ENCODE assay signal across 22 mouse cellular contexts in the genomic region with DNA sequence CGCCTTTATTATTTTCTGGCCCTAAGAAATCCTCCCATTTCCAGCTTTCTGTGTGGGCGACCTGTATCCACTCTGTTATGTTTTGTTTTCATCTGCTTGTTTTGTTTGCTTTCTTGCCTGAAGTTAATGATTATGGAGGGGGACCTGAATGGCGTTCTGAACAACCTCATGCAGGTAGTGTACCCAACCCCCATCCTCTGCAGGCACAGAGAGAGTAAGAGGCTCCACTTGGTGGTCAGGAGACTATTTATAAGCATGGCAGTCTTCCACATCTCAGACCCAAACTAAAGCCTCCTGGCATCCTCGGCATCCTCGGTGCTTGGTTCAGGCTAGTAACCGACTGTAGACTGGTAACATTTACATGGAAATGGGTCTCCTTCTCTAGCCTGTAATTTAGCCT. TPM values are rescaled to one million over a fixed set of nuclear protein-coding genes. Genes with fewer than 3 reads are reported as not detected.
"Had no signal": no experiment of that assay in that cellular context is flagged by ENCODE, and none has a peak within 500 bp of the region (broad histone marks: within the 10 kb centered on the region; RNA-seq: fewer than 3 reads in every experiment).

No protein-coding gene starts in this region.

- H3K4me3 ChIP-seq: limb, embryonic 12.5 days; limb, embryonic 15.5 days; midbrain, embryonic 12.5 days; midbrain, embryonic 15.5 days; neural tube, embryonic 12.5 days; neural tube, embryonic 15.5 days had no signal

- H3K27ac ChIP-seq: limb, embryonic 12.5 days; limb, embryonic 15.5 days; liver, embryonic 14.5 days; macrophage; midbrain, embryonic 12.5 days; midbrain, embryonic 15.5 days; neural tube, embryonic 12.5 days; neural tube, embryonic 15.5 days; stomach, postnatal 0 days had no signal

- H3K4me2 ChIP-seq: limb, embryonic 12.5 days; limb, embryonic 15.5 days; liver, embryonic 11.5 days; lung, embryonic 14.5 days; midbrain, embryonic 12.5 days; midbrain, embryonic 15.5 days; neural tube, embryonic 12.5 days; neural tube, embryonic 15.5 days had no signal

- DNase-seq: left cerebral cortex, postnatal 4 days; liver, postnatal 0 days; lung, embryonic 14.5 days; right cerebral cortex, adult 18-20 months; right cerebral cortex, postnatal 14 days; right cerebral cortex, postnatal 4 days; thymus, adult 18-20 months; thymus, postnatal 36 days had no signal

- H3K4me1 ChIP-seq: limb, embryonic 12.5 days; midbrain, embryonic 12.5 days; neural tube, embryonic 12.5 days had no signal

- H3K9me3 ChIP-seq: limb, embryonic 12.5 days; limb, embryonic 15.5 days; midbrain, embryonic 15.5 days; neural tube, embryonic 15.5 days had no signal

- H3K27me3 ChIP-seq: limb, embryonic 12.5 days; limb, embryonic 15.5 days; midbrain, embryonic 12.5 days; midbrain, embryonic 15.5 days; neural tube, embryonic 12.5 days; neural tube, embryonic 15.5 days had no signal

- ATAC-seq: intestine, postnatal 0 days; liver, postnatal 0 days; lung, postnatal 0 days; midbrain, embryonic 15.5 days had no signal

- H3K9ac ChIP-seq: limb, embryonic 12.5 days; limb, embryonic 15.5 days; liver, embryonic 14.5 days; liver, postnatal 0 days; lung, embryonic 14.5 days; midbrain, embryonic 12.5 days; midbrain, embryonic 15.5 days; neural tube, embryonic 12.5 days; neural tube, embryonic 15.5 days had no signal

- H3K36me3 ChIP-seq: limb, embryonic 12.5 days; limb, embryonic 15.5 days; midbrain, embryonic 12.5 days; midbrain, embryonic 15.5 days; neural tube, embryonic 12.5 days; neural tube, embryonic 15.5 days had no signal

RNA-seq across cellular contexts. Expression of a gene that starts 17.5 kb away (rescaled TPM):
- polyA plus RNA-seq: intestine, postnatal 0 days; limb, embryonic 12.5 days; limb, embryonic 15.5 days; liver, embryonic 11.5 days; liver, embryonic 14.5 days; liver, postnatal 0 days; lung, embryonic 14.5 days; lung, postnatal 0 days; macrophage; midbrain, embryonic 12.5 days; midbrain, embryonic 15.5 days; neural tube, embryonic 12.5 days; neural tube, embryonic 15.5 days; stomach, embryonic 14.5 days; stomach, postnatal 0 days; urinary bladder, adult 2 months had no signal

RNA-seq across cellular contexts. Expression of a gene that starts 18.9 kb away (rescaled TPM):
- polyA plus RNA-seq: intestine, postnatal 0 days; limb, embryonic 15.5 days; liver, embryonic 11.5 days; liver, embryonic 14.5 days; liver, postnatal 0 days; lung, embryonic 14.5 days; macrophage; midbrain, embryonic 12.5 days; midbrain, embryonic 15.5 days; neural tube, embryonic 12.5 days; neural tube, embryonic 15.5 days; stomach, embryonic 14.5 days; stomach, postnatal 0 days; urinary bladder, adult 2 months had no signal

RNA-seq across cellular contexts. Expression of a gene that starts 20.9 kb away (rescaled TPM):
- polyA plus RNA-seq: intestine, postnatal 0 days; limb, embryonic 12.5 days; limb, embryonic 15.5 days; liver, embryonic 11.5 days; liver, embryonic 14.5 days; liver, postnatal 0 days; lung, embryonic 14.5 days; lung, postnatal 0 days; macrophage; midbrain, embryonic 12.5 days; midbrain, embryonic 15.5 days; neural tube, embryonic 12.5 days; neural tube, embryonic 15.5 days; stomach, embryonic 14.5 days; stomach, postnatal 0 days; urinary bladder, adult 2 months had no signal
